Mouse (Mus musculus) right cerebral cortex, adult 18-20 months (tissue): Measurements from ENCODE around the gene Mansc4.
A peak's percentile ranks its signal among the peaks of the same experiment; 100 is the strongest.

Experiments
- DNase-seq: peaks from one replicate; pipeline ENCODE4 v3.0.0; 2022; ENCODE audit warnings: mixed read lengths

The Mansc4 gene

DNA sequence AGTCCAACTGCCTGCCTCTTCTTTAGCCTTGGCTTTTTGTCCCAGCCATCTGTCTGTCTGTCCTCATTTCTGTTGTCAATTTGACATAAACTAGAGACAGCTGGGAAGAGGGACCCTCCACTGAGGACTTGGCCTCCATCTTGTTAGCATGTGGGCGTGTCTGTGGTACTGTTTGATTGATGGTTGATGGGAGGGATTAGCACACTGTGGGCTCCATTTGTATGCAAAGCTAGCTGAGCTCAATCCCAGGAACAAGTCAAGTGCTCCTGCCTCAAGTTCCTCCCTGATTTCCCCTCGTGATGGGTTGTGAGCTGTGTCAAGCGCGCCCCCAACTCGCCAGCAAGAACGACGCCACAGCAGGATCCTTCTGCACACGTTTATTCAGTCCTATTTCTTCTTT lies 10.0 kb downstream of the Mansc4 start:
- DNase-seq: no peak

DNA sequence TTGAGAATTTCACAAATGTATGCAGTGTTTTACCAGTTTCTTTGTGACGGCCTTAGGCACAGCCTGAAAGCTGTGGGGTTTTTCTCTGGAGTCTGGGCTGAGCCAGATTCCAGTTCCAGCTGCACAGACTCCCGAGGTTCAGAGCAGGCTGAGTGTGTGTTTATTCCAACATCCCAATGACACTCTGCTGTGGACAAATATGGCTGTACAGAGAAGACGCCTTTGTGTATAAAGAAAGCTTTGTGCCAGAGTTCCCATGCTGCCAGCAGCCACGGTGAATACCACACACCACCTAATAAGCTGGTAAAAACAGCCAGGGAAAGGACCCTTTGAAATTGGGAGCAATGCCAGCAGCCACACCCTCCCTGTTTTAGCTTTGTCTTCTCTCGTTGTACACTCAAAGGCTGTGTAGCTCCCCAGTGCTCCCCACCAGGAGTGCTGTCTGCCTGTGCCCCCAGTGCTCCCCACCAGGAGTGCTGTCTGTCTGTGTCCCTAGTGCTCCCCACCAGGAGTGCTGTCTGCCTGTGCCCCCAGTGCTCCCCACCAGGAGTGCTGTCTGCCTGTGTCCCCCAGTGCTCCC lies 10.9 kb downstream of the Mansc4 start:
- no peak for DNase-seq

DNA sequence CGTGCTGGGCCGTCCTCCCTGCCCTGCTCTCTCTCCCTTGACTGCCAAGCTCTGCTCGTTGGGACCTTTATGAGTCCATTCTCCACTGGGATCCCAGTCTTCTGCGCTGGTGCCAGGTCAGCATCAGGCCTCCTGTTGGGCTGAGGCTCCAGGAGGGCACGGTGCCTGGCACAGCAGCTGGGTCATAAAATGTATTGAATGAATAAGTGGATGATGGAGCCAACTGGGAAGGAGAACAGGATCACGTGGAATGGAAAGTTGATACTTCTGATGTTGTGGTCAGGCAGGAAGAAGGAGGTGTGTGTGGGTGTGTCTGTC lies 21.9 kb downstream of the Mansc4 start:
- DNase-seq: no peak

GRCm38 (mm10) chr6:147064226-147064943 lies 22.4 kb downstream of the Mansc4 start:
- DNase-seq: no peak

DNA sequence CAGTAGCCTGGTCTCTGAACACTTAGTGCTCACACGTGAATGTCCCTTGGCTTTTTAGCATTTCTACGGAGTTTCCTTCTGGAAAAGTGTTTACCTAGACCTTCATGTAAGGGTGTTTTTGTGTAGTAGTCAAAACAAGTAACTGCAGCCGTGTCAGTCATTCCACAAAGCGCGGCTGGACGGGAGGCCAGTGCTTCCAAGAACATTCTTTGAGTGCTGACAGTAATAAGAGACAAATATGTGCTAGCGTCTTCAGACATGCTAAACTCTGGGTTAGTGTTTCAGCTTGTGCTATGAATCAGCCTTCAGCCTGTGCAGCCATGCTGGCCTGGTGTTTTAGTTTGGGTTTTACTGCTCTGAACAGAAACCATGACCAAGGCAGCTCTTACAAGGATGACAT lies 24.1 kb downstream of the Mansc4 start:
- DNase-seq: no peak

DNA sequence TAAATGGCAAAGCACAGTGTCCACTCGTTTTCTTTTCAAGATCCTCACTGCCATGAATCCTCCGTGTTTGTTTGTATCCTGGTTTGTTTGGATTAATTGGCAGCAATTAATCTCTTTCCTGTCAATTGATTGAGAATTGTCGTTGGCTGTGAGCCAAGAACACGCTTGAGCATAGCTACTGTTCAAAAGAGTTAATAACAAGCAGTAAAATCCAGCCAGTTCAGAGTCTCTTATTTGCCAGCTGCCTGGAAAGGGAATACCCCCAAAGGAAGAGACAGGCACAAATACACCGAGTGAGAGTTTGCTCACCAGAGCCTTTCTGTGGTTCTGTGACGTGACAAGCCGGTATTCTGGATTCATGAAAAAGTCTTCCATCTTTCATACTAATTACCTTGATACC lies 24.8 kb downstream of the Mansc4 start:
- no peak for DNase-seq

- DNase-seq: no peak
These were observed 25.2 kb downstream of the Mansc4 start for GRCm38 (mm10) chr6:147061630-147062029.

DNA sequence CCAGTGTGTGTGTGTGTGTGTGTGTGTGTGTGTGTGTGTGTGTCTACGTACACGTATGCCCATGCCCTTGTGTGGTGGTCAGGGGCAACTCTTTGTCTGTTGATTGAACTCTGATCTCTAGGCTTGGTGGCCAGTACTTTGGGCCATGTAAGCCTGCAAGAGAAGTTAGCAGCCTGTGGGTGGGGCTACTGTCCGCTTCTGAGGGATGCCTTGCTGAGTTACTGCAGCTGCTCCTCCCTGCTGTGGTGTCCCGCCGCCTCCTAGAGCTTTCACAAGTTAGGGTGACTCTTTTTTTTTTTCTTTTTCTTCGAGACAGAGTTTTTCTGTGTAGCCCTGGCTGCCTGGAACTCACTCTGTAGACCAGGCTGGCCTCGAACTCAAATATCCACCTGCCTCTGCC lies 27.5 kb downstream of the Mansc4 start:
- DNase-seq: no peak

- no peak for DNase-seq
These were observed 31.4 kb downstream of the Mansc4 start for GRCm38 (mm10) chr6:147055374-147055977.

DNA sequence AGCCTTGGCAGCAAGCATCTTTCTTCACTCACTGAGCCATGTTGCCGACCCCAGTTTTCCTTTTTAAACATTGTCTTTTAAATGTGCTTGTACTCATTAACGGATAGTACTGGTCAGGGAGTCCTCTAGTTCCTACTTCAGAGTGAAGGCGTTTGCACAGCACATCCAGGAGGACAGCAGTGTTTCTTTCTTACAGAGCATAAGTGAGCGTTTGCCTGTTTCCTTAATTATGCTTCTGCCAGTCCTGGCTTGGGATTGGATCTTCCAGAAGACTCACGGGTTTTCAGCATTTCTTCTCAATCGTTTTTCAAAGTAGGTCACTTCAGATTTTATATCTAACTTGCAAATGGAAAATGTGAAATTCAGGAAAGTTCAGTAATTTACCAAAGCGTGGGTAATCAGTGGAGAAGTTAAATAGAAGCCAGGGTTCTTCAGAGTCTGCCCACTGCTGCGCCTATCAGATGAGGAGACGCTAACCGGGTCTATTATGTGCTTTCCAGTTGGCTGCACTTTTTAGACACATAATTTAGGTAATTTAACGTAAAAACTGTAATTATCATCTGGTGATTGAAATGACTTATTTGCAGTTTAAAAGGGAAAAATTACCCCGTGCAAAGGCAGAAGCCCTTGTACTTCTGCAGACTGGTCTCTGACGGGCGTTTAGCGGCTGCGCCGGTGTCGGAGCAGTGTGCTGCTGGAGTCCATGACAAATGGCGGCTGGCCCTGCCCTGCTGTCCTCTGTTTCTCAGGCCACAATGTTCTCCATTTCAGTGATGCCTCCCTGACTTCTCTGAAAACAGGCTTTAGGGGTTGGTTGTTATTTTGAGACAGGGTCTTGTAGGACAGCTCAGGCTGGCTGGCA lies 32.8 kb downstream of the Mansc4 start:
- no peak for DNase-seq

DNA sequence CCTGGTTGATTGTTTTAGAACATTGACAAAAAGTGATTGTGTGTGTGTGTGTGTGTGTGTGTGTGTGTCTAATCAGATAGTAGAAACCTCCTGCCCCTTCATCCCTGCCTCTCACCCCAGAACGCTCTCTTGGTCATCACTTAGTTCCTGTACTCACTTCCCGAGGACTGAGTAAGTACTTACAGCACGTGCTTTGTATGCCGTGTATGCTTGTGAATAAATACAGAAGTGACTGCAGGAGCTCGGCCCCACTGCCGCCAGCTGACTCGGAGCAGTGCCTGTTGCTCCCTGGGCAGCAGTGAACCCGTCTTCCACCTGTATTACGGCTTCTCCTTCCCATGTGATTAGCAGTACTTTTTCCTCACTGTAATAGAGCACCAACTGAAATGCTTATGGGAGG lies 34.4 kb downstream of the Mansc4 start:
- no peak for DNase-seq

GRCm38 (mm10) chr6:147051666-147052065 lies 35.2 kb downstream of the Mansc4 start:
- no peak for DNase-seq

DNA sequence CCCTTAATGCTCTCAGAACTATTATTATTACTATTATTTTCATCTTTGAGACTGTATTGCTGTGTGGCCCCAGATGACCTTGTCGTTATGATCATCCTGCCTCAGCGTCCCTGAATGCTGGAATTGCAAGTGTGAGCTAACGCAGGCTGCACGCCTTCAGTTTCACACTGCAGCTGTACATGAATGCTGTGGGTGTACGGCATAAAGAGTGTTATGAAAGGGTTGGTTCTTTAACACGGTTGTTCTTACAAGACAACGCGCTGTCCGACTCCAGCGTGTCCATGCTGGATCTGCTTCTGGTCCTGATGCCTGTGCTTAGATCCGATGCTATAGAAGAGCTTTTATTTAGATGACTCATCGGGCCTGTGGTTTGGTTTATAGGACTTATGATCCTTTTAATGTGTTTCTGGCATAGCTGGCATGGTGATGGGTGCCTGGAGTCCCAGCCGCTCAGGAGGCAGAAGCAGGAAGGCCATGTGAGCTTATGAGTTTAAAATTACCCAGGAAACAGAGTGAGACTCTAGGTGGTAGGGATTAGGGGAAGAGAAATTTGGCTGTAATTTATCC lies 37.5 kb downstream of the Mansc4 start:
- DNase-seq: peak; percentile 44

DNA sequence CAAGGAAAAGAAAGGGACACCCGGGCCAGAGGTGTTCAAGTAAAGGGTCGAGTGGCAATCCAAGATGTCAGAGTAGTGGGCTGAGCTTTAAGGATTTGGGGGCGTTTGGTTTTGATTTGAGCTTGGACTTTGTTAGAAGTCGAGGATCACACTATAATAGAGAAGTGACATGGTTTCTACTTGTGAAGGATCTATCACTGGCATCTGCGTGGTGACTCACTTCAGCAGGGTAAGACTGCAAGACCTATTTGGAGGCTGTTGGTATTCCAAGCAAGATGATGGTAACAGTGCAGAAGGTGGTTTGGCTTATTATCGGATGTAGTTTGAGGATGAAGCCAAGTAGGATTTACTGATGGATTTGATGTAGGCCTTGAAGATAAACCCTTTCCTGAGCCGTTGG lies 43.2 kb downstream of the Mansc4 start:
- DNase-seq: no peak

- peak; percentile 92 for DNase-seq
These were observed 44.2 kb downstream of the Mansc4 start, which contains the start of gene Mrps35 for GRCm38 (mm10) chr6:147042291-147043290. Mrps35 (plus strand) TSS chr6:147042764.

DNA sequence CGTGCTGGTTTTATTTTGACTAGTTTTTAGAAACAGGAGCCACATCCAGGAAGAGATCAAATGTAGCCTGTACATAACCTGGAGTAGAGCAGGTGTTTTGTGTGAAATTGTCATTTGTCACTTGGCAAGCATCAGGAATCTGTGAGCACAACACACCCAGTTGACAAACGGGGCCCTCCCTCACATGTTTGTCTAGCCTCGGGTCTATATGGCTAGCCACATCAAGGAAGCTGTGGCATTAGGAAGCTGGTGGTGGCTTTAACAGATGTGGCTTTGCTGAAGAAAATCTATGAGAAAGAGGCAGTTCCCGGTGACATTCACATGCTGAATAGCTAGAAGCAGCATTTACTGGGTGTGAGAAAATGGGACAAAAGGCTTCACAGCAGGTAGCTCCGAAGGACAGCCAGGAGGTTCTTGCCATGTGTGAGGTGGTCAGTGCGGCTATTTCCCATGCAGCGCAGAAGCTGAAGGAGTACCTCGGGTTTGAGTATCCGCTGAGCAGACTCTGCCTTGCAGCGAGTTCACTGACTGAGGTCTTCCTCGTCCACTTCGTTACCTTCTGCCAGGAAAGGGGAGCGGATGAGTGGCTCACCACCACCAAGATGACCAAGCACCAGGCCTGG lies 54.4 kb downstream of the Mansc4 start, which contains the start of gene Rep15:
Gene Rep15, plus strand, starts transcription at position 282 of the 623 bp plus-strand sequence.
- no peak for DNase-seq

GRCm38 (mm10) chr6:147030096-147030885 lies 56.5 kb downstream of the Mansc4 start:
- DNase-seq: no peak

- DNase-seq: no peak
These were observed 57.2 kb downstream of the Mansc4 start for GRCm38 (mm10) chr6:147029591-147029990.

DNA sequence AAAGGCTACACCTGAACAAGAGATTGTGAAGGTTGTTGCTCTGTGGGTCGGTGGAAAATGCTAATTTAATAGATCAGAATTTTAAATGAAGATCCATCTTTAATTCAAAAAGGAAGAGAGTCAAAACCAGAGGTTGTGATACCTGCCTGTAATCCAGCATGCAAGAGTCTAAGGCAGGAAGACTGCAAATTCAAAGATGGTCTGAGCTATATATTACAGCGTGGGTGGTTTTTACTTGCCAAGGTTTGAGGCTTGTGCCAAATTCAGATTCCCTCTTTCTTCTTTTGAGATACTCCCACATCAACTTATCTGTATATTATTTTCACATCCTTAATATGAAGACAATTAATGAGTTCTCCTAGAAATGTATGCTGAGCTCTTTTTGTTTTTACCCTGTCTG lies 58.4 kb downstream of the Mansc4 start:
- DNase-seq: no peak
